Mouse (Mus musculus) cortical plate, adult 2 months (tissue): Measurements from ENCODE around the gene Gtf2e1.

Experiments used
- CTCF ChIP-seq: fragments of 200-500 bp; IDR thresholded peaks from 2 replicates; pipeline ENCODE4 v1.5.1; 2011; ENCODE audit warnings: mild to moderate bottlenecking, control low read depth, low read length; ENCODE audit not compliant: insufficient read depth; ENCODE audit errors: extremely low read depth
- POLR2A ChIP-seq: fragments of 200-500 bp; IDR thresholded peaks from 2 replicates; pipeline ENCODE4 v1.6.1; 2011; ENCODE audit warnings: mild to moderate bottlenecking, low read length, control low read depth; ENCODE audit not compliant: insufficient read depth; ENCODE audit errors: extremely low read depth

- TF ChIP-seq CTCF (no peak), POLR2A (no peak)
Measured at GRCm38 (mm10) chr16:37511489-37511888, 28.1 kb downstream of the Gtf2e1 start.
